In genomic region chr12:98993736-98994135, GRCm38 (mm10) we compare ENCODE assay signal across 21 mouse cellular contexts.
DNase-seq lines count a peak whose midpoint lies in the region; ATAC-seq and TF ChIP-seq lines count a peak whose summit lies in the region.
"Had no signal": no experiment of that assay in that cellular context is flagged by ENCODE, and none has a peak within 500 bp of the region (broad histone marks: within the 10 kb centered on the region; RNA-seq: fewer than 3 reads in every experiment).

No protein-coding gene starts in this region.

- no peak overlapping the region for H3K4me3 ChIP-seq in heart, embryonic 10.5 days
- H3K4me3 ChIP-seq in C2C12 (ENCODE audit: insufficient read depth, poor library complexity, severe bottlenecking) (no peak overlapping the region), myocyte (no peak overlapping the region)
- no peak overlapping the region for H3K4me3 ChIP-seq in intestine, postnatal 0 days (ENCODE audit: low read depth, low read length)
- H3K4me3 ChIP-seq: embryonic facial prominence, embryonic 13.5 days; embryonic facial prominence, embryonic 15.5 days; forebrain, embryonic 13.5 days; forebrain, embryonic 15.5 days had no signal

- no peak overlapping the region for H3K27ac ChIP-seq in heart, embryonic 10.5 days
- H3K27ac ChIP-seq in intestine, postnatal 0 days (ENCODE audit: low read depth, low read length), result no peak overlapping the region
- H3K27ac ChIP-seq: embryonic facial prominence, embryonic 13.5 days; embryonic facial prominence, embryonic 15.5 days; forebrain, embryonic 13.5 days; forebrain, embryonic 15.5 days had no signal

- no peaks in the 10 kb centered on the region for H3K36me3 ChIP-seq in heart, embryonic 10.5 days
- H3K36me3 ChIP-seq in C2C12 (ENCODE audit: control insufficient read depth, insufficient read depth), result no peaks in the 10 kb centered on the region
- no peaks in the 10 kb centered on the region for H3K36me3 ChIP-seq in myocyte (ENCODE audit: control insufficient read depth, insufficient read depth)
- H3K36me3 ChIP-seq in intestine, postnatal 0 days (ENCODE audit: control insufficient read depth, insufficient read depth), result no peaks in the 10 kb centered on the region
- H3K36me3 ChIP-seq: embryonic facial prominence, embryonic 13.5 days; embryonic facial prominence, embryonic 15.5 days; forebrain, embryonic 15.5 days had no signal

- H3K4me1 ChIP-seq in heart, embryonic 10.5 days, result no peaks in the 10 kb centered on the region
- no peaks in the 10 kb centered on the region for H3K4me1 ChIP-seq in intestine, postnatal 0 days (replicated peaks; ENCODE audit: control insufficient read depth, insufficient read depth, low read length)
- H3K4me1 ChIP-seq: embryonic facial prominence, embryonic 13.5 days; embryonic facial prominence, embryonic 15.5 days had no signal

- no peaks in the 10 kb centered on the region for H3K9me3 ChIP-seq in heart, embryonic 10.5 days
- H3K9me3 ChIP-seq in intestine, postnatal 0 days (ENCODE audit: control insufficient read depth), result no peaks in the 10 kb centered on the region
- H3K9me3 ChIP-seq: embryonic facial prominence, embryonic 13.5 days; embryonic facial prominence, embryonic 15.5 days; forebrain, embryonic 13.5 days; forebrain, embryonic 15.5 days had no signal

- H3K27me3 ChIP-seq in heart, embryonic 10.5 days (ENCODE audit: insufficient read depth, poor library complexity, severe bottlenecking), result no peaks in the 10 kb centered on the region
- H3K27me3 ChIP-seq in C2C12 (ENCODE audit: control insufficient read depth, insufficient read depth, insufficient read length), result no peaks in the 10 kb centered on the region
- no peaks in the 10 kb centered on the region for H3K27me3 ChIP-seq in myocyte (ENCODE audit: control insufficient read depth, insufficient read depth, insufficient read length)
- H3K27me3 ChIP-seq in intestine, postnatal 0 days (replicated peaks; ENCODE audit: control insufficient read depth, insufficient read depth, low read length), result no peaks in the 10 kb centered on the region
- H3K27me3 ChIP-seq: embryonic facial prominence, embryonic 13.5 days; embryonic facial prominence, embryonic 15.5 days; forebrain, embryonic 13.5 days; forebrain, embryonic 15.5 days had no signal

- TF ChIP-seq POLR2A in myocyte (IDR thresholded peaks at IDR 0.05; ENCODE audit: insufficient read length, low read depth), result no peak

- ATAC-seq in intestine, postnatal 0 days, result no peak
- ATAC-seq: forebrain, embryonic 13.5 days; forebrain, embryonic 15.5 days had no signal

- H3ac ChIP-seq in C2C12 (ENCODE audit: control insufficient read depth, insufficient read length, low read depth) (no peak overlapping the region), myocyte (ENCODE audit: control insufficient read depth, insufficient read length) (no peak overlapping the region)

- peak overlapping the region; percentile 46 for H3K4me2 ChIP-seq in myocyte (ENCODE audit: low read depth)
- no peak overlapping the region for H3K4me2 ChIP-seq in intestine, postnatal 0 days (replicated peaks; ENCODE audit: low read depth)
- H3K4me2 ChIP-seq: embryonic facial prominence, embryonic 13.5 days; embryonic facial prominence, embryonic 15.5 days; forebrain, embryonic 13.5 days; forebrain, embryonic 15.5 days had no signal

- WGBS in heart, embryonic 10.5 days, result 87% methylated on average over 2 of the region's 2 CpGs
- WGBS in intestine, postnatal 0 days, result 76% methylated on average over 2 of the region's 2 CpGs

- DNase-seq in heart, adult 11 months, result peak; percentile 5
- no peak for DNase-seq in heart, embryonic 10.5 days (ENCODE audit: low spot score)
- DNase-seq in right cerebral cortex, postnatal 14 days, result no peak
- DNase-seq: adrenal gland, adult 2 months; adrenal gland, postnatal 10 days; adrenal gland, postnatal 25 days; B cell, adult 2 months; cerebellum, adult 11 months; cerebellum, adult 18-20 months; cerebellum, adult 8-10 months; cerebellum, adult 9-11 months; cerebellum, postnatal 14 days; cerebellum, postnatal 36 days; embryo, embryonic 11 days had no signal

- H3K79me2 ChIP-seq in C2C12 (ENCODE audit: control insufficient read depth, insufficient read depth) (no peaks in the 10 kb centered on the region), myocyte (ENCODE audit: control insufficient read depth, insufficient read depth) (no peaks in the 10 kb centered on the region)

- H3K79me3 ChIP-seq in C2C12 (ENCODE audit: low read depth), result no peaks in the 10 kb centered on the region

- H3K9ac ChIP-seq in intestine, postnatal 0 days (ENCODE audit: low read depth, low read length), result no peak overlapping the region
- H3K9ac ChIP-seq: embryonic facial prominence, embryonic 13.5 days; embryonic facial prominence, embryonic 15.5 days; forebrain, embryonic 13.5 days; forebrain, embryonic 15.5 days had no signal

- no peak for TF ChIP-seq CTCF in C2C12 (IDR thresholded peaks at IDR 0.05; ENCODE audit: control insufficient read depth, insufficient read depth, insufficient read length)
- no peak for TF ChIP-seq CTCF in intestine, postnatal 0 days (IDR thresholded peaks at IDR 0.05; ENCODE audit: low read depth)

TF ChIP-seq in C2C12, 6 proteins besides CTCF, POLR2A, EP300 and RAD21:
- TF ChIP-seq CEBPB (IDR thresholded peaks at IDR 0.05; ENCODE audit: low read depth), result peak; percentile 1
- peak; percentile 22 for TF ChIP-seq MYOD1 (IDR thresholded peaks at IDR 0.05; ENCODE audit: control insufficient read depth, insufficient read length, low read depth)
- no peak for TF ChIP-seq USF1 (IDR thresholded peaks at IDR 0.05; ENCODE audit: low read depth)
- peak; percentile 60 for TF ChIP-seq FOSL1 (IDR thresholded peaks at IDR 0.05; ENCODE audit: insufficient read depth, low read length, poor library complexity, severe bottlenecking)
- no peak for TF ChIP-seq MYOG (IDR thresholded peaks at IDR 0.05; ENCODE audit: control insufficient read depth, extremely low read depth, insufficient read length)
- no peak for TF ChIP-seq MAX (IDR thresholded peaks at IDR 0.05)

TF ChIP-seq in myocyte, 11 proteins besides CTCF, POLR2A, EP300 and RAD21:
- TF ChIP-seq MYOD1 (IDR thresholded peaks at IDR 0.05; ENCODE audit: control insufficient read depth in 1 of 3, insufficient read length in 2 of 3, low read depth in 2 of 3) (no peak), CEBPB (IDR thresholded peaks at IDR 0.05; ENCODE audit: insufficient read depth, poor library complexity, severe bottlenecking) (no peak), TCF12 (IDR thresholded peaks at IDR 0.05; ENCODE audit: insufficient read depth, poor library complexity, severe bottlenecking) (no peak), E2F4 (IDR thresholded peaks at IDR 0.05; ENCODE audit: insufficient read depth) (no peak), MAX (IDR thresholded peaks at IDR 0.05; ENCODE audit: low read depth) (no peak), POLR2AphosphoS2 (IDR thresholded peaks at IDR 0.05; ENCODE audit: insufficient read length, low read depth) (no peak), REST (IDR thresholded peaks at IDR 0.05; ENCODE audit: insufficient read depth, insufficient read length) (no peak), MYOG (IDR thresholded peaks at IDR 0.05; ENCODE audit: control insufficient read depth in 1 of 3, insufficient read depth in 1 of 3, insufficient read length in 2 of 3, low read depth in 2 of 3) (no peak), TCF3 (IDR thresholded peaks at IDR 0.05; ENCODE audit: insufficient read length, low read depth) (no peak), USF1 (IDR thresholded peaks at IDR 0.05; ENCODE audit: low read depth) (no peak), SRF (IDR thresholded peaks at IDR 0.05; ENCODE audit: control insufficient read depth, insufficient read length, low read depth) (no peak)
